Mouse (Mus musculus) Patski (cell line): ENCODE measurements around the gene Gpr179. TPM values are rescaled to one million over a fixed set of nuclear protein-coding genes. Genes with fewer than 3 reads are reported as not detected.
"Not testable (repeated sequence)": the region's sequence is repeated elsewhere in the genome, so short reads cannot be mapped to it uniquely, and the experiment has no call there.

Experiments used
- ATAC-seq: fragments of 100-300 bp; one replicate; pipeline ENCODE4 v1.8.0; 2021
- CTCF ChIA-PET: fragments of 350-600 bp; sonication (Branson Sonifier 250); formaldehyde crosslinking; loops from one replicate; lab custom pipeline; 2022; ENCODE audit warnings: inconsistent platforms; lab: Charles Lee
- POLR2A ChIA-PET: fragments of 350-600 bp; sonication (Branson Sonifier 250); formaldehyde crosslinking; loops from one replicate; lab custom pipeline; 2022; ENCODE audit warnings: antibody characterized with exemption, inconsistent platforms; lab: Charles Lee
- DNase-seq: peaks from one replicate; pipeline ENCODE4 v3.0.0-alpha.2; 2011; ENCODE audit warnings: low read depth, low spot score
- H3K27me3 ChIP-seq: fragments of 371-371 bp; one replicate; pipeline ENCODE4 v1.5.1; 2021
- CTCF ChIP-seq: fragments of 100-300 bp; IDR thresholded peaks from one replicate; pipeline ENCODE4 v1.5.1; 2021
- in situ Hi-C: fragments of 300-500 bp; cut with MboI; formaldehyde crosslinking; loops from 3 replicates; pipeline ENCODE4 v1.11.1; 2018; ENCODE audit warnings: low pct_unique_long_range_greater_than_20kb, mixed read lengths
- polyA plus RNA-seq: library from polyadenylated mRNA; unstranded; gene quantifications from one replicate; pipeline ENCODE4 v1.2.3, GENCODE M21; 2021

The Gpr179 gene
- polyA plus RNA-seq, 1 experiment from 2014 or later: 0.09 TPM

DNA sequence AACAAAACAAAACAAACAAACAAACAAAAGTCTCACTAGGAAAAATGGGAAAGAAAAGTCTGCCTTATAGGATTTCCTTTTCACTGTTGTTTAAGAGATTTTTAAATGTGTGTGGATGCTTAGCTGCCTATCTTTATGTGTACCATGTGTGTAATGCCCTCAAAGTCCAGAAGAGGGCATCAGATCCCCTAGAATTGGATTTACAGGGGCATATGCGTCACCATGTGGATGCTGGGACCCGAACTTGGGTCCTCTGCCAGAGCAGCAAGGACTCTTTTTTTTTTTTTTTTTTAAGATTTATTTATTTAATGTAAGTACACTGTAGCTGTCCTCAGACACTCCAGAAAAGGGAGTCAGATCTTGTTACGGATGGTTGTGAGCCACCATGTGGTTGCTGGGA, 37.8 kb downstream of the Gpr179 start:
- no peaks in the 10 kb centered on the region for H3K27me3 ChIP-seq
- in situ Hi-C loops: loop anchor here (5.0 to 25.0 kb wide), 2 partner anchors 37 to 102 kb away; no protein-coding TSS in a partner anchor
- POLR2A ChIA-PET: interaction anchor here (0.6 kb wide), 1 partner anchor 8 kb away, joined by 4 read pairs; no protein-coding TSS in a partner anchor
- CTCF ChIA-PET: interaction anchor here (1.2 kb wide), 1 partner anchor 17 kb away, joined by 3 read pairs; no protein-coding TSS in a partner anchor
- ATAC-seq (no peak), DNase-seq (no peak)
- TF ChIP-seq CTCF: peak; percentile 51

DNA sequence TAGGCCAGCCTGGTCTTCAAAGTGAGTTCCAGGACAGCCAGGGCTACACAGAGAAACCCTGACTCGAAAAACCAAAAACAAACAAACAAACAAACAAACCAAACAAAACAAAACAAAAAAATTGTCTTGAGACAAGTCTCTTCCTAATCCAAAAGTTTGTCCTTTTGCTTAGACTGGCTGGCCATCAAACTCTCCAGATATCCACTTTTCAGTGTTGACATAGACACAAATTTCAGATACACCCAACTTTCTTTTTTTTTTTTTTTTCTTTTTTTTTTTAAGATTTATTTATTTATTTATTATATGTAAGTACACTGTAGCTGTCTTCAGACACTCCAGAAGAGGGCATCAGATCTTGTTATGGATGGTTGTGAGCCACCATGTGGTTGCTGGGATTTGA, 39.0 kb downstream of the Gpr179 start:
- POLR2A ChIA-PET, DNase-seq, H3K27me3 ChIP-seq, ATAC-seq: not testable (repeated sequence)
- CTCF ChIA-PET: interaction anchor here (0.7 kb wide), 1 partner anchor 15 kb away, joined by 3 read pairs; no protein-coding TSS in a partner anchor
- in situ Hi-C loops: loop anchor here (5.0 to 25.0 kb wide), 2 partner anchors 36 to 101 kb away; no protein-coding TSS in a partner anchor

DNA sequence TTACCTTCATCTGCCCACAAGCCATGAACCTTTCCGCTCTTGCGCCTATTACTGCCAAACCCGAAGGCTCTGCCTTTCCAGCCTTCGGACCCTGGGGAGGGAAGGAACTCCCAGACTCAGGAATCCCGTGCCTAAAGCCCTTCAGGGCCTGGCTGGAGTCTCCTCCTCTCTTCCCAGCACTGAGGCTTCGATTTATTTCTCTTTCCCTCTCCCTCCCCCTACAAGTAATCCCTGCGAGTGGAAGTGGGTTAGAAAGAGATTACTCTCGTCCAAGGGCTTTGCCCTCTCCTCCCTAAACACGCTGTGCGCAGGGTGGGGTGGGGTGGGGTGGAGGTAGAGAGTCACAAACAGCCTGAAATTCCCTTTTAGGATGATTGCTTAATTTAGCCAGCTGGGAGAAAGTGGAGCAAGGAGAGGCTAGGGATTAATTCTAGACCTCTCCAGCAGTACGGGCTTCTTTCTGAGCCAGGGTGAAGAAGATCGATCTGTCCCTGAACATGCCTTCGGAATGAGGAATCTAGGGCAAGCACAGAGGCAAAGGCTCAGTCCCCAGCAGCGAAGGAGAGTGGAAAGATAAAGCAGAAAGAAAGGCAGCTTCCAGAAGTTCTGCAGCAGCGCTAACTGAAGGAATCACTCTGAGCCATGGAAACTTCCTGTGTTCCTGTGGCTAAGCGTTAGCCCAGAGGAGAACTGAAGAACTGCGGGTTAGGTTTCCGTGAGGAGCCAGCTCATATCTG, 40.8 kb downstream of the Gpr179 start:
- H3K27me3 ChIP-seq: no peaks in the 10 kb centered on the region
- POLR2A ChIA-PET: interaction anchor here (0.5 to 2.8 kb wide), 7 partner anchors 20 to 123 kb away, joined by 3 to 15 read pairs (median 3); partner anchors contain the start of gene Npepps
- TF ChIP-seq CTCF: peak; percentile 38
- DNase-seq (no peak), ATAC-seq (no peak)
- in situ Hi-C loops: loop anchor here (5.0 to 25.0 kb wide), 2 partner anchors 34 to 99 kb away; no protein-coding TSS in a partner anchor
- CTCF ChIA-PET: interaction anchor here (0.8 to 3.0 kb wide), 13 partner anchors 11 to 116 kb away, joined by 3 to 16 read pairs (median 5); no protein-coding TSS in a partner anchor

DNA sequence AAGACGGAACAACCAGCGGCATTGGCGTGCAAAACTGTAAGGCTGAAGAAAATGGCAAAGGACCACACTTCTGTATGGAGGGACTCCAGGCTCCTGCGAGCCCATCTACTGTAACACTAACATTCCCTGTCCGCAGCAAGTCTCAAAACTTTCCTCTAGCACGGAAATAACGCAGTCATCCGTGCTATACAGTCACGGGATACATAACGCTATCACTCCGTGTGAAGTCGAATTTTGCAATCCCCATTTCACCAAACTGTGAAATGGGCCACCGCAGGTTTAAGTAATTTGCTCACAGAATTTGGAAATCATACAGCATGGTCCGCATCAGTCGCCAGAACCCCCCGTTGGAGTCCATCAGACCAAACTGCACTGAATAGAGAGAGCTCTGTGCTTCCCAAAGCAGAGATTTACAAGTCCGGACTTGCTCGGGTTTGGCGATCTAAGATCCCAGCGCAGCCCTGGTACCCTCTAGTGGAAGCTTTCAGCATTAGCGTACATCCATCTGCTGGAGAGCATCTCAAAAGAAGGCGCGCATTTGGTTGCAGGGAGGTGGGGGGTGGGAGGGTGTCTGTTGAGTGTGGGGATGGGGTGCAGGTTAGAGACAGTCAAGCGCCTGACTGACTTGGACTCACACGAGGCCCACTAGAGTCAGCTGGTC, 41.8 kb downstream of the Gpr179 start:
- peak; percentile 86 for TF ChIP-seq CTCF
- no peak for DNase-seq
- no peaks in the 10 kb centered on the region for H3K27me3 ChIP-seq
- POLR2A ChIA-PET: interaction anchor here (0.5 to 2.8 kb wide), 6 partner anchors 26 to 122 kb away, joined by 3 to 15 read pairs (median 4); partner anchors contain the start of gene Npepps
- in situ Hi-C loops: loop anchor here (5.0 to 25.0 kb wide), 2 partner anchors 33 to 98 kb away; no protein-coding TSS in a partner anchor
- CTCF ChIA-PET: interaction anchor here (0.8 to 3.0 kb wide), 11 partner anchors 10 to 115 kb away, joined by 3 to 16 read pairs (median 5); no protein-coding TSS in a partner anchor
- peak; percentile 59 for ATAC-seq

DNA sequence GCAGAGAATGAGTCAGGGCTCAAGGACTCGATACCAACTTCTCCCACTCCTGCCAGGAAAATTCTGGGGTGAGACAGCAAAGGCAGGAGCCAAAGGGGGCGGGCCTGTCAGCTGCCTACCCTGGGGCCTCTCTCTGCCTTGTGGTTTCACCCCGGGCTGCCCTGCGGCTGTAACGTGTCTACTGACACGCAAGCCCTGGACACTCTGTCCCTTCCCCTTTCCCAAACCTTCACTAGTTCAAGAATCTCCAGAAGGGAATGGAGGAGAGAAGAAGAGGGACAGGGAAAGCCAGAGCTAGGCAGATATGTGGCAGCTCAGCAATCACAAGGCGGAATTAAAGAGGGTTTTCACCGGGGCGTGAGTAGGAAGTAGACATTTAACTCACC, 42.4 kb downstream of the Gpr179 start:
- no peak for TF ChIP-seq CTCF
- ChIA-PET POLR2A (interaction anchor here (2.8 kb wide), 1 partner anchor 30 kb away, joined by 15 read pairs; the partner anchor contains the start of gene Npepps), CTCF (interaction anchor here (1.3 to 3.0 kb wide), 9 partner anchors 9 to 109 kb away, joined by 3 to 16 read pairs (median 7); no protein-coding TSS in a partner anchor)
- in situ Hi-C loops: loop anchor here (25.0 kb wide), 1 partner anchor 97 kb away; no protein-coding TSS in a partner anchor
- ATAC-seq: peak; percentile 71
- peak; percentile 78 for DNase-seq
- no peaks in the 10 kb centered on the region for H3K27me3 ChIP-seq

DNA sequence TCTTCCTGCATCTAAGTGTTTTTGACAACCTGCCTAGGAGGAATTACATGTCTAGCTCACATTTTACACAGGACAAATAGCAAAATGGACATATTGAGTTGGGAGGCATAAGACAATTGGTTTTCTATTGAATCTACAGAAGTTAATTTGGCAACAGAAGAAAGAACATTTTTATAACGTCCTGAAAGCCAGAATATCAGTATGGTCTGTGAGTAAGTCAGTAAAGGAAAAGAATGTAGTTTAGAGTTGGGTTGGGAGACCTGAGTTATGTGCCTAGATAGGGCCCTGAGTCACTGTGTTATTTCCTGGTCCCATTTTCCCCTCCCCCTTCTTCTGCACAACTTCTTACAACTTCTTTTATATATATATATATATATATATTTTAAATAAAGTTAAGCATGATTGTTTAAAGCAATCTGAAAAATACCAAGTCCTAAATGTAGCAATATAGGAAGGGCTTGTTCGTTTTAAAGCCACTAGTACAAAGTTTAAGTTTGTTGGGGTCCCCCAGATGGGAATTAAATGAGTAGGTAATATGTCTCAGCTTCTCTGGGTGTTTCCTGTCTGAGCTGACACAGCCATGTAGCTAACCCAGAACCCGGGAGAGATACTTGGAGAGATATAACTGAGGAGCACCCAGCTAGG, 42.9 kb downstream of the Gpr179 start:
- POLR2A ChIA-PET: interaction anchor here (2.8 kb wide), 1 partner anchor 29 kb away, joined by 15 read pairs; the partner anchor contains the start of gene Npepps
- no peaks in the 10 kb centered on the region for H3K27me3 ChIP-seq
- DNase-seq: no peak
- in situ Hi-C loops: loop anchor here (25.0 kb wide), 1 partner anchor 97 kb away; no protein-coding TSS in a partner anchor
- no peak for TF ChIP-seq CTCF
- no peak for ATAC-seq
- CTCF ChIA-PET: interaction anchor here (2.2 to 3.0 kb wide), 2 partner anchors 31 to 65 kb away, joined by 11 to 16 read pairs; no protein-coding TSS in a partner anchor

DNA sequence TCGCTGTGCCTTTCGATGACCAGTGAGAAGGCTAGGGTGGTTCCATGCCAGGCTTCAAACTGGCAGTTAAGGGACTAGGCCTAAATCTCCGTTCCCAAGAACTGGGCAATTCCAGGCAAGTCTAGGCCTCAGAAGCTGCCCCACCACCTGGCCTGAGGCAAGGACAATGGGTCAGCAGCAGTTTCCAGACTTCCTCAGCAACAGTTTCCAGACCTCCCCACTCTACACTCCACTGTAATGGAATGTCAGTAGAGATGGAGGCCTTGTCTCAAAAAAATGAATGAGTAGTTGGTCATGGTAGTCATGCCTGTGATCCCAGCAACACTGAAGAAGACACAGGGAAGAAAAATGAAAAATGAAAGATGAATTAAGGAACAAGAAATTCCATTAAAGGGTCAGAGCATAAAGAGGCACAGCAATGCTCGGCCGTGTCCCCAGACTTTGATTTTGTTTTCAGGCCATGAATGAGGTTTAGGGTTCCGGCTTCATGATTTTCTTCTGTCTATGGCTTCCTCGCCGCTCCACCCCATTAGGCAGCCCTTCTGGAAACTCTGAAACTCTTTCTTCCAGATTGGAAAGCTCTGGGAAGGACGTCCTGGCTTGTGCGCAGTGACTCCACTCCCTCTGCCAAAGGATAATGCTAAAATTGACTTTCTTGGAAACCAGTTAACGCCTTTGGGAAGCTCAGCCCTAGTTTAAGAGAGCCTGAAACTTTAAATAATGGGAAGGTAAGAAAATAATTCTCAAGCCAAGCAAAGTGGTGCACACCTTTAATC, 44.4 kb downstream of the Gpr179 start:
- DNase-seq (no peak), ATAC-seq (no peak)
- in situ Hi-C loops: loop anchor here (25.0 kb wide), 1 partner anchor 95 kb away; no protein-coding TSS in a partner anchor
- ChIA-PET POLR2A (interaction anchor here (1.4 kb wide), 1 partner anchor 12 kb away, joined by 3 read pairs; no protein-coding TSS in a partner anchor), CTCF (no interaction called here)
- no peak for TF ChIP-seq CTCF
- H3K27me3 ChIP-seq: no peaks in the 10 kb centered on the region

DNA sequence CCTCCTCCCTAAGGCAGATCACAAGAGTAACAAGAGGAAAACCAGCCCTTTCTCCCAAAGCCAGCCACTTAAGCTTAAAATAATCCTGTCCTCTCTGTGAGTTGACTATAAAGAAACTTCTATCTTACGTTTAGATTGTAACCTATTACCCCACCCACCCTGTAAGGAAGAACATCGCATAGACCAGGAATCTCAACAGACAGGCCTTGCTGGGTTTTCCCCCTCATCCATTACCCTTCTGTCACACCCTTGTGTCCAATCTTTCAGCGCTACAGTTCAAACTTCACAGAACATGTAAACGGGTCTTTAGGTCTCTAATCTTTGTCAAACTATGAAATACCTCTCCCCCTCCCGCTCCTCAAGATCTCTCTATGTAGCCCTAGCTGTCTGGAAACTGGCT, 47.2 kb downstream of the Gpr179 start:
- DNase-seq (no peak), ATAC-seq (no peak)
- H3K27me3 ChIP-seq: no peaks in the 10 kb centered on the region
- no peak for TF ChIP-seq CTCF
- in situ Hi-C loops: loop anchor here (25.0 kb wide), 1 partner anchor 92 kb away; no protein-coding TSS in a partner anchor
- ChIA-PET POLR2A (no interaction called here), CTCF (interaction anchor here (1.1 kb wide), 1 partner anchor 17 kb away, joined by 4 read pairs; no protein-coding TSS in a partner anchor)
